Mouse (Mus musculus): ENCODE data around the gene Prkag2. TPM values are rescaled to one million over a fixed set of nuclear protein-coding genes. Genes with fewer than 3 reads are reported as not detected.

Prkag2 gene
- polyA plus RNA-seq, 1 experiment from 2014 or later = 45.0 TPM

DNA sequence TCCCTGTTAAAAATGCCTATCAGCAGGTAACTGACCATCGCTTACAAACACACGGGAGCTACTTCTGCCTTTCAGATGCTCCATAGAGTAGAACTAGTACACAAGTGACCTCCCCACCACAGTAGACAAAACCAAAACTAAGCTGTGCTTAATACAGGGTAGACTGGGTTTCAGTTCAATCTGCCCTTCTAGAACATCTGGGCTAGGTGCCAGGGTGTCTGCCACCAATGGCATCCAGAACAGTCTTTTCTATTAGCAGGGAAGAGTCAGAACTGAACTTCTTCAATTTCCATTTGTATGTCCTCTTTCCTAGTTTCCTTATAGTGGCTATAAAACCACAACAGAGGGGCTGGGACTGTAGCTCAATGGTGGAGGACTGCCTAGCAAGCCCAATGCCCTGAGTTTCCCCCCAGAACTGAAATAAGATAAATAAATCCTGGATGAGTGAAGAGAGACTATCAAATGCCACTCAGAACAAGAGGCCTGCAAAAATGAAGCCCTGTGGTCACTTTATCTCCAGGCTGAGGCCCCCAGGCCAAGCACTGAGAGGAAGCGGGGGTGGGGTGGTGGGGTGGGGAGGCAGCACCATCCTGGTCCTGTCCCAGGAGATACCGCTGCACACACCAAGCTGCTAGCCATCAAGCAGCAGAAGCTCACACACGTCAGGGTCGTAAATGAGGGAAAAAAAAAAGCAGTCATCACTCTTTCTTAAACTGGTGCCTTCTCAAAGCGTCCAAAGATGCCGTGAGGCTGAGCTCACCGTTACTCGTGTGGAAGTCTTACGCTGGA, 222.4 kb downstream of the Prkag2 start:
- Histone ChIP-seq H3K4me1 (no peaks in the 10 kb centered on the region), H3K27ac (no peak overlapping the region), H3K4me3 (no peak overlapping the region), H3K9me3 (no peaks in the 10 kb centered on the region), H3K36me3 (replicated peaks) (peaks cover 75% of the 10 kb centered on the region), H3K27me3 (ENCODE audit: poor library complexity, severe bottlenecking) (no peaks in the 10 kb centered on the region)
- DNase-seq (ENCODE audit: extremely low spot score, low spot score) = no peak
- WGBS = 92% methylated on average over 11 of the region's 11 CpGs

DNA sequence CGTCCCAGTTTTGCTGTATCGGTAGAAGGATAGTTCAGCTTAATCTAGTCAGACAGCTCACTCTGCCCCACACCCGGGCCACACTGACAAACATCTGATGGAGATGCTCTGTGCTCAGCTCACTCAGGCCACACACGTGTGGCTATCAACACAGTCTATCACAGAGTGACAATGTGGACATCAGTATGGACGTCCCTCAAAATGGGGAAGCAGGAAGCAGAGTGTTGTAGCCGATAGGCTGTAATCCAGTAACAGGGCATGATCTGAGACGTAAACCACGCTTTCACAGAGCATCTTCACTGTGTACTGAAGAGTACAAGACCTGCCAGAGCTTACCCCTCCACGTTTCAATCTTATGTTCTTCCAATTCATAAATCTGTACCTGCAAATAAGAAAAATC, 223.8 kb downstream of the Prkag2 start:
- Histone ChIP-seq H3K27ac (no peak overlapping the region), H3K36me3 (replicated peaks) (peaks cover 67% of the 10 kb centered on the region), H3K27me3 (ENCODE audit: poor library complexity, severe bottlenecking) (no peaks in the 10 kb centered on the region), H3K4me1 (no peaks in the 10 kb centered on the region), H3K9me3 (no peaks in the 10 kb centered on the region), H3K4me3 (no peak overlapping the region)
- DNase-seq (ENCODE audit: extremely low spot score, low spot score) = no peak
- 93% methylated on average over 9 of the region's 9 CpGs for WGBS

DNA sequence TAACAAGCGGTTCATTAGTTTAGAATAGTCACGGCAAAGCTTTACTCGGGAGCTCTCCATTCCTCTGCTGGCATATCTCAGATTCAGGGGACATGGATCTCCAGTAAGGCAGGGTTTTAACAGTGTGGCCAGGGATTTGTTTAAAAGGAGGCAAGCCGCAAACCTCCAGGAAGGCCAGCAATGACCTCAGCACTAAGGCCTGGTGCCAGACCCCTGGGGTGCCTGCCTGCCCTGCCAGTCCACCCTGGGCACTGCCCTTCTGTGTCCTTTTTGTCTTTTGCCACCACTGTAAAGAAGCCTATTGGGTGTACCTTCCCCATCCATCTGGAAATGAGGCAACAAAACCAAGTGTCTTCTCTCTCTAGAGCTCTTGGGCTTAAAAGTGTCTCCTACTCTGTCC, 226.3 kb downstream of the Prkag2 start:
- Histone ChIP-seq H3K36me3 (replicated peaks) (peaks cover 64% of the 10 kb centered on the region), H3K27me3 (ENCODE audit: poor library complexity, severe bottlenecking) (no peaks in the 10 kb centered on the region), H3K9me3 (no peaks in the 10 kb centered on the region), H3K4me1 (peaks cover 4% of the 10 kb centered on the region; the same call in 1 of the 2 replicates), H3K4me3 (no peak overlapping the region), H3K27ac (no peak overlapping the region)
- DNase-seq (ENCODE audit: extremely low spot score, low spot score) = no peak
- WGBS = 91% methylated on average over 4 of the region's 4 CpGs

DNA sequence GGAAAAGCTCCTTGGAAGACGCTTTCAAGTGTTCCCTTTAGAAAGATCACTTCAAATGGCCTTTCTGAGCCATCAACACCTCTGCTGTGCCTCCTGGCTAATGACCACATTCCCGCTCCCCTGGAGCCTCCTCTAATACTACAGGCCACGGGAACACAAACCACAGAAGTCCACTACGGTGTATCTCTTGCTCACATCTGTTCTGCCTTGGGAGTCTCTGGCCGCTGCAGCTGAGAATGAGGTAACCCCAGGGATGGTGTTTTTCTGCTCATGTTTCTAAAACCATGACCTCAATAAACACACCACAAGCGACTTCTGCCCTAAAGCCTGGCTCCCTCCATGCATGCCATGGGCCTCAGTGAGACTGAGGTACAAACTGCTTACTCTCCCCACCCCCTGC, 227.2 kb downstream of the Prkag2 start:
- no peak for DNase-seq (ENCODE audit: extremely low spot score, low spot score)
- H3K27me3 ChIP-seq (ENCODE audit: poor library complexity, severe bottlenecking) = no peaks in the 10 kb centered on the region
- no peak overlapping the region for H3K4me3 ChIP-seq
- no peak overlapping the region for H3K27ac ChIP-seq
- no peaks in the 10 kb centered on the region for H3K9me3 ChIP-seq
- WGBS = 87% methylated on average over 6 of the region's 6 CpGs
- peaks cover 64% of the 10 kb centered on the region for H3K36me3 ChIP-seq (replicated peaks)
- H3K4me1 ChIP-seq = peaks cover 4% of the 10 kb centered on the region; the same call in 1 of the 2 replicates

DNA sequence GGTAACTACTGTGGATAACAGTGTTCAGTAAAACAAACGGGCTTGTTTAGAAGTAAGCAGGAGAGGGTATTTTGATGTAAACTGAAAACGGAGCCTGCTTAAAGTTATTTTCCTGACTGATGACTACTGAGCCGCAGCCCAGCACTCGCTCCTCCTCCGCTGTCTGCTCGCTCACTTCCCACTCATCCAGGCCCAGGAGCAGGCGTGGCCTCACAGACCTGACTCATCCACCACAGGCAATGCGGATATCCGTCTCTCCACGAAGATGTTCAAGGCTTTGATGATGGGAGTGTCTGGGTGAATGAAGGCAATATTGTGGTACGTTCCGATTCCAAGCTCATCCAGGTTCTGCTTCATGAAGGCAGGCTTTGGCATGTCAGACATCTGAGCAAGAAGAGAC, 229.2 kb downstream of the Prkag2 start:
- H3K9me3 ChIP-seq = peaks cover 4% of the 10 kb centered on the region; the same call in 1 of the 2 replicates
- no peak overlapping the region for H3K4me3 ChIP-seq
- no peaks in the 10 kb centered on the region for H3K27me3 ChIP-seq (ENCODE audit: poor library complexity, severe bottlenecking)
- no peak overlapping the region for H3K27ac ChIP-seq
- H3K36me3 ChIP-seq (replicated peaks) = peaks cover 68% of the 10 kb centered on the region
- peaks cover 4% of the 10 kb centered on the region; the same call in 1 of the 2 replicates for H3K4me1 ChIP-seq
- DNase-seq (ENCODE audit: extremely low spot score, low spot score) = no peak
- 96% methylated on average over 12 of the region's 12 CpGs for WGBS

DNA sequence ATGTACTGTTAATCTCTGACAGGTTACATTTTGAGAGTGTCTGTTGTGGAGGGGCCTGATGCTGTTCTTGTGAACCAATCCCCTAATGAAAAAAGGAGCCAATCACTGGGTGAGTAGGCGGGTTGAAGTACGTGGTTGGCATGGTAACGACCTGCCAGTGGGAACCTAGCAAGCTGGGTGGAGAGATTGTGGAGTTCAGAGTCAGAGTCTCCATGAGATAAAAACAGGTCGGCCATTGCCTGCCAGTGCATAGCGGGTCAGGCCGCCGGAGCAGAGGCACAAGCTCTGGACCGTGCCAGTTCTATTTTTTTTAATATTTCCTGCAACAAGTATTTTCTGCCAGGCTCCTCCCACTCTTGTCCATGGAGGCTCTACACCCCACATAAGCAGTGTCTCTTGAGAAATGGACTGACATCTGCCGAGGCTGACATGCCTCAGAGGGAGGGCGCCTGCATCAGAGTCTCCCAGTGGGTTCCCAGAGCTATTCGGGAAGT, 230.6 kb downstream of the Prkag2 start:
- Histone ChIP-seq H3K27me3 (ENCODE audit: poor library complexity, severe bottlenecking) (no peaks in the 10 kb centered on the region), H3K27ac (no peak overlapping the region), H3K9me3 (peaks cover 4% of the 10 kb centered on the region; the same call in 1 of the 2 replicates), H3K4me3 (no peak overlapping the region), H3K4me1 (peaks cover 4% of the 10 kb centered on the region; the same call in 1 of the 2 replicates), H3K36me3 (replicated peaks) (peaks cover 63% of the 10 kb centered on the region)
- WGBS = 75% methylated on average over 11 of the region's 11 CpGs
- DNase-seq (ENCODE audit: extremely low spot score, low spot score) = peak; percentile 23

DNA sequence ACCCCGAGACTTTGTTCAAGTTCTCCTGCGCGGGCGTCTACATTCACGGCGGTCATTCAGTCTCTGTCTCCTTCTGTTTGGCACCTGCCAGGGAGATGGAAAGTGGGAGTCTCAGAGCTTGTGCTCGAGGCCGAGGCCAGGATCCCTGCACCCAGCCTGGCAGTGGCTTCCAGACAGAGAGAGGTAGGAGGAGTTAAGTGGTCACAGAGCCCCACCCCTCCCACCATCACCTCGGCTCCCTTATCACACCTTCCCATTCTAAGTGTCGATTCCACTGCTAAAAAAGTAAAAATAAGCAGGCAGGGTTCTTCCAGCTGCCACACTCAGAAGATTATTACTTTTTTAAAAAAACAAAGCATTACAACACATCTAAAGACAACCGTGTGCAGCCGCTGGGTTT, 236.6 kb downstream of the Prkag2 start:
- H3K27me3 ChIP-seq (ENCODE audit: poor library complexity, severe bottlenecking) = no peaks in the 10 kb centered on the region
- WGBS = 89% methylated on average over 12 of the region's 12 CpGs
- H3K36me3 ChIP-seq (replicated peaks) = peaks cover 68% of the 10 kb centered on the region
- no peak overlapping the region for H3K27ac ChIP-seq
- no peak for DNase-seq (ENCODE audit: extremely low spot score, low spot score)
- peaks cover 4% of the 10 kb centered on the region; the same call in 1 of the 2 replicates for H3K9me3 ChIP-seq
- no peaks in the 10 kb centered on the region for H3K4me1 ChIP-seq
- H3K4me3 ChIP-seq = no peak overlapping the region

DNA sequence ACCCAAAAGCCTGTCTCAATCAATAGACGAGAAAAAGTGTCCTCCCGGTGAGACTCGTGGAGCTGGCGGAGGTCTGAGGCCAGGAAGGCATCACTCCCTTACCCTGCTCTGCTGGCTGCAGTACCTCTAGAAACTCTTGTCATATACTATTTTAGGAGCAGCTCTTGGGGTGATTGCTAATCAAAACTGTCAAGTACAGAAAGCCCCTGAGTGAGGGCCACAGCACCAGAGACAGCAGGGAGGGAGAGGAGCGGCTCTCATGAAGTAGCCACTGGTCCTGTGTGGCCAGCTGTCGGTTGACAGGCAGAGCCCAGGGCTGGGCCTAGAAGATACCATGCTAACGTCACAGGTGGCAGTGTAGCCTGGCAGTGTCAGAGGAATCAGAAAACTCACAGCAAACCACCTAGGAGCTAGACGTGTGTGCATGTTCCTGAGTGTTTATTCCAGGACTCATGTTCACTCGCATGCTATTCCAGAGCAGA, 239.0 kb downstream of the Prkag2 start:
- Histone ChIP-seq H3K4me1 (no peaks in the 10 kb centered on the region), H3K27me3 (ENCODE audit: poor library complexity, severe bottlenecking) (no peaks in the 10 kb centered on the region), H3K9me3 (peaks cover 2% of the 10 kb centered on the region; the same call in 1 of the 2 replicates), H3K4me3 (no peak overlapping the region), H3K27ac (no peak overlapping the region), H3K36me3 (replicated peaks) (peaks cover 45% of the 10 kb centered on the region)
- WGBS = 90% methylated on average over 9 of the region's 9 CpGs
- no peak for DNase-seq (ENCODE audit: extremely low spot score, low spot score)

DNA sequence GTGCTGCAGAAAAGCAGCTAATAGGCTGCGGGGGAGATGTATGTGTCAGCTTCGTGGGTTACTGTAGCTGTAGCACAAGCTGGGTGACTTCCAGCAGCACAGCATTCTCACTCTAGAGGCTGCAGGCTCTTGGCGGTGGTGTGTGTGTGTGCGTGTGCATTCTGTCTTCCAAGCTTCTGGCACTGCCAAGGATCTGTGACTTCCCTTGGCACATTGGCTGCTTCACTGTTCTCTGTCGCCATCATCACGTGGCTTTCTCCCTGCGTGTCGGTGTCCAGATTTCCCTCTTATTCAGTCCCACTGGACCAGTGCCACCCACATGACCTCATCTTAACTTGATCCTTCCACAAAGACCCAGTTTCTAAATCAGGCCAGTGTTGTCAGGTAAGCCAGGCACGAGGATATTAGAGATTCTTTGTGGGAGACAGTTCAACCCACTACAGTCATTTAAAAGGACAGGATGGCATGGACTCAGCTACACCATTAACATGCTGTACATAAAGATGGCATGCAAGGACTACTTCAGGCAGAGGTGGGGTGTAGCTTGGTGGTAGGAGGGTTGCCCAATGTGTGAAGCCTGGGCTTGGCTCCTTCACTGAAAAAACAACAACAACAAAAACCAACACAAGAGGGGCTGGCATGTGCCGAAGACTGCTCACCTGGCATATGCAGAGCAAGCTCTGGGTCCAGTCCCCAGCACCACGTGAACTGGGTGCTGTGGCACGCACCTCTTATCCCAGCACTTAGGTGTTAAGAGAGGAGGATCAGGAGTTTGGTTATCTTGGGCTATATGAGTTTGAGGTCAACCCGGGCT, 239.6 kb downstream of the Prkag2 start:
- 89% methylated on average over 13 of the region's 13 CpGs for WGBS
- no peak for DNase-seq (ENCODE audit: extremely low spot score, low spot score)
- Histone ChIP-seq H3K36me3 (replicated peaks) (peaks cover 39% of the 10 kb centered on the region), H3K9me3 (no peaks in the 10 kb centered on the region), H3K27me3 (ENCODE audit: poor library complexity, severe bottlenecking) (no peaks in the 10 kb centered on the region), H3K27ac (no peak overlapping the region), H3K4me1 (no peaks in the 10 kb centered on the region), H3K4me3 (no peak overlapping the region)

DNA sequence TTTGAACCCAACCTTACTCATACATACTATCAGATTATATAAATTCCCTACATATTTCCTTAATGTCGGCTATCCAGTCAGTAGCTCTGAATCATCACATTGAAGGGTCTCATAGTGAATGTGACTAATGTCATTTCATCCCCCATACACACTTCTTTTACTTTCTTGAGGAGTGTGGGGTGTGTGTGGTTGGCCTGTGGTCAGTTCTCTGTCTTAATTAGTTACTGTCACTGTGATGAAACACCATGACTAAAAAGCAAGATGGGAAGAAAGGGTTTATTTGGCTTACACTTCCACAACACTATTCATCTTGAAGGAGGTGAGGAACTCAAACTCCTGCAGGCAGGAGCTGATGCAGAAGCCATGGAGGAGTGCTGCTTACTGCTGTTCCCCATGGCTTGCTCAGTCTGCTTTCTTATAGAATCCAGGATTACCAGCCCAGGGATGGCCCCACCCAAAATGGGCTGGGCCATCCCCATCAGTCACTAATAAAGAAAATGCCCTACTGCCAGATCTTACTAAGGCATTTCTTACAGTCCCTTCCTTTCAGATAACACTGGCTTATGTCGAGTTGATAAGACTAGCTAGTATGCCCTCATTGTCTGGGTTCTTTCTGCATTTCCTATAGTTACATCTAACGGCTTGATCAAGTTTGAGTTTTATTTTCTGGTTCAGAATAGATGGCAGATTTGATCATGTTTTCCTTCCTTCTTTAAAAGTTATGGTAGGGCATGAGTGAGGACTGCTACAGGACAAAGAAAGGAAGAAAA, 240.5 kb downstream of the Prkag2 start:
- Histone ChIP-seq H3K36me3 (replicated peaks) (peaks cover 34% of the 10 kb centered on the region), H3K4me1 (no peaks in the 10 kb centered on the region), H3K9me3 (no peaks in the 10 kb centered on the region), H3K4me3 (no peak overlapping the region), H3K27me3 (ENCODE audit: poor library complexity, severe bottlenecking) (no peaks in the 10 kb centered on the region), H3K27ac (no peak overlapping the region)
- WGBS = 82% methylated on average over 3 of the region's 3 CpGs
- no peak for DNase-seq (ENCODE audit: extremely low spot score, low spot score)

DNA sequence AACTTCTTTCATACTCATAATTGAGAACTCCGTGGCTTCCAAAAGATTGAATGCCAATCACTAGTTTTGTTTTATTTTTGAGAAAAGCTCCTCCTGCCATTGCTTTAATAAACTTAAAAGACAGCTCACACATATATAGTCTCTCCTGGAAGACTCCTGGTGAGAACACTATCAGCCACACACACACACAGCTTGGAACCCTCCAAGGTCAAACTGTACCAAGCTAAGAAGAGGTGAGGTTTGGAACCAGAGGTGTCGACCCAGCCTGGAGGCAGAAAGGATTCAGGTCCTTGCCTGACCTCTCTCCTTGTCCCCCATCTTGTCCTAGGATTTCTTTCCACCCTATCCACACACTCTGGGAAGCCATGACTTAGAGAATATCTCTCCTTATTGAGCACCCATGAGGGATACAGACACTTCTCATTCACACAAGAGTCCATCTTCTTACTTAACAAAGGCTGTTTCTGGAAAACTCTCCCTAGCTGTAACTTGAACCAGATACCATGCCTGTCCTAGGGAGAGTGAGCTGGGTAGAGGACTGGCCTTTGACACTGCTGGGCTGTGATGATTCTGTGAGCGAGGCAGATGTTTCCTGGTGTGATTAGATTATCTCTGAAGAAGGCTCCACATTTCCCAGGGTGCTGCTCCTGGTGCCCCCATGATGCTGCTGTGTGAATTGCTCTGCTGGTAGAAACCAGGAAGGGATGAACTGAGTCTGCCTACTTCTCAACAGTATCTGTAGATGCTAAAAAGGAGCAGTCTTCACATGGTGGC, 245.4 kb downstream of the Prkag2 start:
- 74% methylated on average over 3 of the region's 3 CpGs for WGBS
- no peak for DNase-seq (ENCODE audit: extremely low spot score, low spot score)

DNA sequence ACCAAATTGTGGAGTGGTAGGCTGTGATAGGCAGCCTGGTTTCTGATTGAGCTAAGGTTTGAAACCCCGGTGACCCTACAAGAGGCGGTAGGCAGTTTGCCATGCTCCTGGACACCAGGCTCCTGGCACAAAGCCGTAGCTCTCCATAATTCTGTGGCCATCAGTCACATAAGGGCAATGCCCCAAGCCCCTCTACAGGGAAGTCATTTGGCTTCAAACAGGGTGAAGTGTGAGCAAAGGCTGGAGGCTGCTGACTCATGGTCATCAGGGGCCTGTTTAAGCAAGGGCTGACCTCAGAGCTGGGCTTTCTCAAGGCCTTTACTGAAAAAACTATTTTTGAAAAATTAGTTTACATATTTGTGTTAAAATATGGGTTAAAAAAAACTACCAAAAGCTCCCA, 246.2 kb downstream of the Prkag2 start:
- Histone ChIP-seq H3K27me3 (ENCODE audit: poor library complexity, severe bottlenecking) (no peaks in the 10 kb centered on the region), H3K9me3 (no peaks in the 10 kb centered on the region), H3K27ac (no peak overlapping the region), H3K4me3 (no peak overlapping the region), H3K4me1 (no peaks in the 10 kb centered on the region), H3K36me3 (replicated peaks) (no peaks in the 10 kb centered on the region)
- DNase-seq (ENCODE audit: extremely low spot score, low spot score) = no peak
- 93% methylated on average over 3 of the region's 3 CpGs for WGBS

More for the DNA sequence above, 245.4 kb downstream of the Prkag2 start:
- Histone ChIP-seq H3K27ac (no peak overlapping the region), H3K36me3 (replicated peaks) (no peaks in the 10 kb centered on the region), H3K4me3 (no peak overlapping the region), H3K9me3 (no peaks in the 10 kb centered on the region), H3K4me1 (no peaks in the 10 kb centered on the region), H3K27me3 (ENCODE audit: poor library complexity, severe bottlenecking) (no peaks in the 10 kb centered on the region)
